Mouse (Mus musculus) midbrain, embryonic 15.5 days (tissue): ENCODE results near the gene Tpst2. TPM values are rescaled to one million over a fixed set of nuclear protein-coding genes. Genes with fewer than 3 reads are reported as not detected.

ENCODE experiments used
- ATAC-seq: fragments of 200-750 bp; cut with Nextera tagmentation; replicated peaks from 2 replicates; pipeline ENCODE4 v1.8.0; 2017; ENCODE audit warnings: moderate TSS enrichment
- H3K27ac ChIP-seq: fragments of 300-500 bp; sonication (generic); 2 replicates; pipeline ENCODE4 v1.5.1; 2015; ENCODE audit warnings: mild to moderate bottlenecking, inconsistent platforms
- H3K27me3 ChIP-seq: fragments of 300-500 bp; sonication (generic); replicated peaks from 2 replicates; pipeline ENCODE4 v1.6.1; 2015; ENCODE audit warnings: inconsistent platforms
- H3K36me3 ChIP-seq: fragments of 300-500 bp; sonication (generic); replicated peaks from 2 replicates; pipeline ENCODE4 v1.6.1; 2015; ENCODE audit warnings: inconsistent platforms
- H3K4me1 ChIP-seq: fragments of 300-500 bp; sonication (generic); 2 replicates; pipeline ENCODE4 v1.6.1; 2015; ENCODE audit warnings: inconsistent platforms
- H3K4me2 ChIP-seq: fragments of 300-500 bp; sonication (generic); 2 replicates; pipeline ENCODE4 v1.6.1; 2015; ENCODE audit warnings: inconsistent platforms, mild to moderate bottlenecking, moderate library complexity
- H3K4me3 ChIP-seq: fragments of 300-500 bp; sonication (generic); 2 replicates; pipeline ENCODE4 v1.5.1; 2015; ENCODE audit warnings: mild to moderate bottlenecking, inconsistent platforms
- H3K9ac ChIP-seq: fragments of 300-500 bp; sonication (generic); 2 replicates; pipeline ENCODE4 v1.6.1; 2015; ENCODE audit warnings: mild to moderate bottlenecking, inconsistent platforms
- H3K9me3 ChIP-seq: fragments of 300-500 bp; sonication (generic); 2 replicates; pipeline ENCODE4 v1.6.1; 2016; ENCODE audit warnings: inconsistent platforms
- WGBS: fragments of 180-500 bp; shearing (Covaris S2); methylation state at CpG from one replicate; pipeline ENCODE4 v1.1.7; 2015; ENCODE audit warnings: mixed read lengths; 5-methylcytosine and 5-hydroxymethylcytosine counted together
- polyA plus RNA-seq: library from polyadenylated mRNA; unstranded; fragments of >200 nt; fragmentation: Nextera tagmentation; extraction: Ambion mirVana; gene quantifications from 2 replicates; pipeline ENCODE4 v1.2.1, GENCODE M21; 2015

Tpst2 gene
- polyA plus RNA-seq, 1 experiment from 2014 or later: 29.4 TPM

DNA sequence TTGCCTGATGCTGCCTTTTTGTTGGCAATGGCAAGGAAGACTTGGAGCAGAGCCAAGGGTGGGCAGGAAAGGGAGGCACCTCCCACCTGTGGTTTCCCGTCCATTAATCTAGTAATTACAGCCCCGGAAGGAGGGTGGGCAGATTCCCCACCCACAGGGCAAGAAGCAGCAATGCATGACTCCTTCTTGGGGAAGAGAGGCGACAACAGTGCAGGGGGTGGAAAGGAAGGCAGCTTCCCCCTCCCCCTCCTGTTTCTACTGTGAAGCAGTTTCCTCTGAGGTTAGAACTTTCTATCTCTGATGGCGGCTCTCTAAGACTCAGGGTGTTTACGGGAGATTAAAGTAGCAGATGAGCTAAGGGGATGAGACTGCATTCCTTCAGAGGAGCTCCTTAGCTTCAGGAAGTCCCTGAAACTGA, 34.1 kb upstream of the Tpst2 start:
- Histone ChIP-seq H3K4me1 (peaks cover 16% of the 10 kb centered on the region), H3K27ac (no peak overlapping the region), H3K27me3 (no peaks in the 10 kb centered on the region), H3K9me3 (no peaks in the 10 kb centered on the region), H3K4me2 (no peak overlapping the region), H3K4me3 (no peak overlapping the region), H3K36me3 (no peaks in the 10 kb centered on the region), H3K9ac (no peak overlapping the region)
- no peak for ATAC-seq
- WGBS: 70% methylated on average over 5 of the region's 5 CpGs

DNA sequence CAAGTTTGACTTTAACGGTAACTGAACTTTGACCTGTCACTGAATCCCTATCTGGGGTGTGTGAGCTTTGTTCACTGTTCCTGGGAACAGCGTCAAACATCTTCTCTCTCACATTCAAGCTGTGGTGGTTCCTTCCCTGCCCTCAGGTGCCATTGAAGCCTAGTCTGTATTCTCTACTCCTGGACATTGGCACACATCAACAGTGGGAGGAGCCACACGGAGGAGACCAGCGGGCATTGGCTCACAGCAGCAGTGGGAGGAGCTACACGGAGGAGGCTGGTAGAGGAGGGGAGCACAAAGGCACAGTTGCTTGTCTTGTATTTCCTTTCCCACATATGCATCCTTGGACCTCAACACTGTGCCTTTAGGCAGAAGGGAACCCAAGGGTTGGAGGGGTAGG, 33.5 kb upstream of the Tpst2 start:
- Histone ChIP-seq H3K4me1 (peaks cover 10% of the 10 kb centered on the region), H3K36me3 (no peaks in the 10 kb centered on the region), H3K4me3 (no peak overlapping the region), H3K9me3 (no peaks in the 10 kb centered on the region), H3K9ac (no peak overlapping the region), H3K27ac (no peak overlapping the region), H3K27me3 (no peaks in the 10 kb centered on the region), H3K4me2 (no peak overlapping the region)
- 65% methylated on average over 5 of the region's 5 CpGs for WGBS
- no peak for ATAC-seq

DNA sequence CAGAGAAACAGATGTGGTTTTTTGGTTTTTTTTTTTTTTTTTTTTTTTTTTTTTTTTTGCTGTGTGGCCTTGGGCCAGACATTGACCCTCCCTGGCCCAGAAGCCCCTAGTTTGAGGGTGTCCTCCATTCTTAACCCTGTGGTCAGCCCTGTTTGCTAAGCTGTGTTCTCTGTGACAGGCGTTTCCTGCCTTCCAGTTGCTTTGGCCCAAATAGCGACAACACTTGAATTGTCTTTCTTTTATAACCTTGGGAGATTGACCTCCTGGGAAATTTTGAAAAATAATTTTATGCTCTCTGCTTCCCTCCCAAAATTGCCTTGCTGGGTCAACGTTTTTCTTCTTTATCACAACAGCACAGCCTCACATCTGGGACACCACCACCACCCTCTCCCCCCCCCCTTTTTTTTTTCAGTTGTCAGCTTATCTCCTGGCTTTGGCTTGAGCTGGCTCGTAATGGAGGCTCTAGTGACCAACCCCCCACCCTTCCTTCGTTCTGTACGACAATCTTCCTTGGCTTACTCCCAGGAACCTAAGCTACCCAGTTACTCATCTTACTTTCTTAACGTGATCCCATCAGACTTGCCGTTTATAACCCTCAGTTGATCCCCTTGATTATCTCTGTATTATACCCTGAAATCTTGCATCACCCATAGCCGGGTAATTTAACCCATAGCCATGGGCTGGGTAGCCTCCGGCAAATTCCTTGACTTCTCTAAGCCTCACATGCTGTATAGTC, 32.8 kb upstream of the Tpst2 start:
- no peaks in the 10 kb centered on the region for H3K9me3 ChIP-seq
- H3K4me1 ChIP-seq: peaks cover 6% of the 10 kb centered on the region
- no peaks in the 10 kb centered on the region for H3K27me3 ChIP-seq
- H3K9ac ChIP-seq: no peak overlapping the region
- no peak overlapping the region for H3K4me3 ChIP-seq
- H3K36me3 ChIP-seq: no peaks in the 10 kb centered on the region
- H3K27ac ChIP-seq: no peak overlapping the region
- no peak for ATAC-seq
- 67% methylated on average over 10 of the region's 10 CpGs for WGBS
- H3K4me2 ChIP-seq: no peak overlapping the region

DNA sequence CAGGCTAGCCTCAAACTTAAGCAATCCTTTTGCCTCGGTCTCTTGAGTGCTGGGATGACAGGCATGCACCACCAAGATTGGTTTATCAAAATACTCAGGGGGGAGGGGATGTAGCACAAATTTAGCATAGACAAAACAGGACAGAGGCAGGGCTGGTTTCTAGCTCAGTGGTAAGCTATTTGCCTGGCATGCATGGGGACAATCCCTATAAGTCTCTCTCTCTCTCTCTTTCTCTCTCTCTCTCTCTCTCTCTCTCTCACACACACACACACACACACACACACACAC, 32.3 kb upstream of the Tpst2 start:
- 75% methylated on average over 1 of the region's 1 CpGs for WGBS
- no peak for ATAC-seq
- H3K9ac ChIP-seq: no peak overlapping the region

DNA sequence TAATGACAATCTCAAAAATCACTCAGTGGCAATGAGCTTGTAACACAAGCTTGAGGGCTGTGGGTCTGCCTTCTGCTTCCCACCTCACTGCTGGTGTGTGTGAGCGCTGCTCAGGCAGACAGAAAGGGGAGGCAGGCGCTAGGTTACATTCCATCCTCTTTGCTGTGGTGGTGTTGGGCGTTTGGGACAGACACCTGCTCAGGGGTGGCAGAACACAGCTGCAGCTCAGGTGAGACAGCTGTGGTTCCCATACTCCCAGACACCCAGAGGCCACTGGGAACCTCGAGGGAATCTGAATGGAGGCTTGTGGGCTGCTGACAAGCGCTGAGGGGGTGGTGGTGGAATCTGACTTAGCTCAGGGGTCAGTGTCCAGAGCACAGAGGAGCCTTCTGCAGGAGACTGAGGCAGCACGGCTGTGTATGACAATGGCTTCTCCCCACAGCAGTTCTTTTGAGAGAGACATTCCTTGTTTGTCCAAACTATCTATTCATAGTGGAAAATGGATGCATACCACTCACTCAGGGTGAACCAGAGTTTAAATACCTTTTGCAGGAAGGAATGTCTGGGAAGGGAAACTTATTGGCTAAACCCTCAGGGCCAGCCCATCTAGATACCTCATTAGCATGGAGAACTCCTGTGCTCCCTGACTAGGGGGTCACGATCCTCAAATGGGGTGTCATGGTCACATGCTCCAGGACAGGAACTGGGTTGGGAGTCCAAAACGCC, 31.4 kb upstream of the Tpst2 start:
- H3K4me1 ChIP-seq: no peaks in the 10 kb centered on the region
- H3K4me2 ChIP-seq: no peak overlapping the region
- no peak overlapping the region for H3K27ac ChIP-seq
- H3K9me3 ChIP-seq: no peaks in the 10 kb centered on the region
- no peaks in the 10 kb centered on the region for H3K36me3 ChIP-seq
- no peaks in the 10 kb centered on the region for H3K27me3 ChIP-seq
- WGBS: 56% methylated on average over 8 of the region's 8 CpGs
- no peak overlapping the region for H3K4me3 ChIP-seq
- H3K9ac ChIP-seq: no peak overlapping the region
- ATAC-seq: no peak

More for the DNA sequence above, 32.3 kb upstream of the Tpst2 start:
- Histone ChIP-seq H3K4me1 (peaks cover under 1% of the 10 kb centered on the region; the same call in 1 of the 2 replicates), H3K4me3 (no peak overlapping the region), H3K27ac (no peak overlapping the region), H3K27me3 (no peaks in the 10 kb centered on the region), H3K9me3 (no peaks in the 10 kb centered on the region), H3K36me3 (no peaks in the 10 kb centered on the region), H3K4me2 (no peak overlapping the region)

DNA sequence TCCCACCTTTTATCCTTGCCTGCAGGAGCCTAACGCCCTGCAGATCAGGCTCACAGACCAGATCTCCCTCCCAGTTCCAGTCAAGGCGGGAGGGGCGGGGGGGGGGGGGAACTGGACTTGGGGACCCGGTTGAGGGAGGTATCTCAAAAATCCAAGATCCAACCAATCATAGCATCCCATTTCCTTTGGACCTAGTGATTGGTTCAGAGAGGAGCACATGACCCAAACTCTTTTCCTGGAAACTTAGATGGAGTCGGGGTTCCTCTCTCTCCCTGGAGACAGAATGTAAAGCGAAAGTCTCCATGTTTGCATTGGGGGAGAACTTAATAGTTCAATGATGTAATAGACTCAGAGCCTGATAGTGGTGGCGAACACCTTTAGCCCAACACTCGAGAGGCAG, 29.1 kb upstream of the Tpst2 start:
- Histone ChIP-seq H3K27ac (no peak overlapping the region), H3K4me1 (no peaks in the 10 kb centered on the region), H3K27me3 (no peaks in the 10 kb centered on the region), H3K9me3 (no peaks in the 10 kb centered on the region), H3K4me3 (no peak overlapping the region), H3K4me2 (no peak overlapping the region), H3K9ac (no peak overlapping the region), H3K36me3 (no peaks in the 10 kb centered on the region)
- no peak for ATAC-seq
- WGBS: 47% methylated on average over 8 of the region's 8 CpGs

DNA sequence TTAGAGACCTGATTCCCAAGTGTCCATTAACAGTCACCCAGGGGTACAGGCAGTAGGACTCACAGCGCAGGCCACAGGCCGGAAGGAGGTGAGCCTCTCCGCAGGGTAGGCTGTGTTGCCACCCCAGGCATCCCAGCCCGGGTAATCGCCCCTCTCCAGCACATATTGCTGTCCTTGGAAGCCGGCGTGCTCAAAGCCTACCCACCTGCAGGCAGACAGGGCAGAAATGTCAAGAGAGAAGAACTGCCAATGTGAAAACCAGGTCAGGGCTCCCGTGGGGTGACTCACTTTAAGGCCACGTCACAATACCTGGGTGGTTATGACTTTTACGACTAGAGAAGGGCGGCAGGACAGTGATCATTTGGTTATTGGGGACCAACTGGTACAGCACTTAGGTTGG, 27.4 kb upstream of the Tpst2 start:
- Histone ChIP-seq H3K4me2 (no peak overlapping the region), H3K36me3 (no peaks in the 10 kb centered on the region), H3K4me1 (0 out of 2 replicates have a peak, but pooled peaks cover 4% of the 10 kb centered on the region), H3K9me3 (no peaks in the 10 kb centered on the region), H3K27ac (no peak overlapping the region), H3K27me3 (no peaks in the 10 kb centered on the region), H3K9ac (no peak overlapping the region), H3K4me3 (no peak overlapping the region)
- 90% methylated on average over 11 of the region's 11 CpGs for WGBS
- ATAC-seq: no peak

DNA sequence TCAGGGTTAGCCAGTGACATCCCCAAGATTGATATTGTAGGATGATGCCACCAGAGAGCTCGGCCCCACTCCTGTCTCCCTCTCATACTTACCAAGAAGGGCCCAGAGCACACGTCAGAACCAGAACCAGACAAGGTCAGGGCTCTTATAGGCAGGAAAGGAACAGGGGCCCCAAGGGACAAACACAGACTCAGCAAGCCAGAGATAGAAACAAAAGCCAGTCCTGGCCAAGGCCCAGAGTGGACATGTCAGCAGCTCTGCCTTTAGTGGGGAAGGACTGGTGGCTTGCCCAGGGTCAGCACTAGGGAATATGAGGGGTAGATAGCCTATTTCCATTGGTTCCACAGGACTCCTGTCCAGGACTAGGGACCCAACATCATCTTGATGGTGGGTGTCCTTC, 24.1 kb upstream of the Tpst2 start, which contains the start of gene Cryba4:
Gene Cryba4, minus strand, starts transcription at position 119 of the 400 bp plus-strand sequence.
- Histone ChIP-seq H3K9me3 (no peaks in the 10 kb centered on the region), H3K4me2 (no peak within 1 kb of the TSS), H3K9ac (no peak within 1 kb of the TSS), H3K27ac (no peak within 1 kb of the TSS), H3K4me1 (0 out of 2 replicates have a peak, but pooled peaks cover 4% of the 10 kb centered on the region), H3K36me3 (no peaks in the 10 kb centered on the region), H3K4me3 (no peak within 1 kb of the TSS), H3K27me3 (no peaks in the 10 kb centered on the region)
- WGBS: 73% methylated on average over 2 of the region's 2 CpGs
- ATAC-seq: no peak

DNA sequence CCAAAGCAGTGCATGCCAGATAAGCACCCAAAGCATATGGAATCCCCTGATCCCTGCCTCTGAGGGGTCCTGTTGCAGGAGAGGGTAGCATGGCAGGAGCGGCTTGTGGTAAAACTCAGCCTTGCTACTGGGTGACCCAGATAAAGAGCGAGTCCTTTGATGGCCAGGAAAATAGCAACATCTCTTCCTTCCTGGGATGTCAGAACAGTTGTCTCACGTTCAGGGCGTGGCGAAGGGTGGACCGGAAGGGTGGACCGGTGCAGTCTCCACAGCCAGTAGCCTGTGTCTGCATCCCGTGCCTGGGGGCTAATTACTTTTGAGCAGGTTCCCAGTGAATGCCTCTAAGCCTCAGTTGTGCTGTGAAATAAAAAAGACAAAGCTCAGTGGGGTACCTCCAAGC, 23.3 kb upstream of the Tpst2 start:
- 0 out of 2 replicates have a peak, but pooled peaks cover 4% of the 10 kb centered on the region for H3K4me1 ChIP-seq
- WGBS: 24% methylated on average over 8 of the region's 8 CpGs
- H3K9ac ChIP-seq: no peak overlapping the region
- H3K27me3 ChIP-seq: no peaks in the 10 kb centered on the region
- ATAC-seq: no peak
- no peak overlapping the region for H3K4me2 ChIP-seq
- H3K36me3 ChIP-seq: no peaks in the 10 kb centered on the region
- H3K4me3 ChIP-seq: no peak overlapping the region
- no peaks in the 10 kb centered on the region for H3K9me3 ChIP-seq
- H3K27ac ChIP-seq: no peak overlapping the region

DNA sequence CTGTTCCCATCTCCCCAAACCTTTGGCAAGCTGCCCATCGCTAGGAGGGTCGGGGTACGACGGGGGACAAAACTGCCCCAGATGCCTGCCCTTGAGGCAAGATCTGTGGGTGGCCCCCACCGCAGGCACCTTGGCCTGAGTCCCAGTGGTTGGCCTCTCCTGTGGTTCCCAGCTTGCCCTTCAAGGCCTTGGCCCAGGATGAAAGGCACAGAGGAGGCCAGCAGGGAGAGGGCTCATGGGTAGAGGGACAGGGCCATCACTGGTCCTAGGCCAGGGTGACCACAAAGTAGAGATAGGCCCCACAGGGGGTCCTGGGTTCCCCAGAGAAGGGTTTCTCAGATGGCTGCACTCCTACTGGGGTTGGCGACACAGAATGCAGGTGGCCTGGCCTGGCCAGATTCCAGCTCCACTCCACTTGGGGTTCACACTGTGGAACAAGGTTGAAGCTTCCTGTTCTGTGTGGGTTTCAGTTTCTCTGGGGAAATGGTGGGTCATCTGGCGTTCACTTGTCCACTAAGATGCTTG, 22.1 kb upstream of the Tpst2 start:
- no peak overlapping the region for H3K27ac ChIP-seq

DNA sequence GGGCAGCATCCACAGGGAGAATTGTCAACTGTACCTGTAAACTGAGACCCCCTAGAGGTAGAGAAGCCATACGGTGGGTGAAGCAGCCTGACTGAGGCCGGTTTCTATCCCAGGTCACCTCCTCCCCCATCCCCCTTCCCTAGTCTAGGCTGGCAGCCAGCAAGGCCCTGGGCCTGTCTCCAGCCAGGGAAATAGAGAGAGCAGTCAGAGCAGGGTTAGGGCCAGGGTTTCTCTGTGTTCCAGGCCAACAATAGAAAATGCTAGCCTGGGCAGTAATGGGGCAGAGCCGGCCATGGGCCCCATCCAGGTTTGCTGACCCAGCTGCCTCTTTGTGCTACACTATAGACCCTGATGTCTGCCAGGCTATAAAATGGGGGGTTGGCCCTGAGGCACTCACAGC, 21.1 kb upstream of the Tpst2 start, which contains the start of gene Crybb1:
Gene Crybb1, plus strand, starts transcription at position 390 of the 400 bp plus-strand sequence.
- Histone ChIP-seq H3K9me3 (no peaks in the 10 kb centered on the region), H3K27ac (no peak within 1 kb of the TSS), H3K9ac (no peak within 1 kb of the TSS), H3K4me2 (no peak within 1 kb of the TSS), H3K4me3 (no peak within 1 kb of the TSS), H3K27me3 (no peaks in the 10 kb centered on the region), H3K4me1 (0 out of 2 replicates have a peak, but pooled peaks cover 4% of the 10 kb centered on the region), H3K36me3 (no peaks in the 10 kb centered on the region)
- no peak for ATAC-seq
- 43% methylated on average over 3 of the region's 3 CpGs for WGBS

More for the DNA sequence above, 22.1 kb upstream of the Tpst2 start:
- Histone ChIP-seq H3K27me3 (no peaks in the 10 kb centered on the region), H3K36me3 (no peaks in the 10 kb centered on the region), H3K9ac (no peak overlapping the region), H3K4me3 (no peak overlapping the region), H3K4me1 (0 out of 2 replicates have a peak, but pooled peaks cover 4% of the 10 kb centered on the region), H3K9me3 (no peaks in the 10 kb centered on the region), H3K4me2 (no peak overlapping the region)
- WGBS: 65% methylated on average over 7 of the region's 7 CpGs
- ATAC-seq: no peak

DNA sequence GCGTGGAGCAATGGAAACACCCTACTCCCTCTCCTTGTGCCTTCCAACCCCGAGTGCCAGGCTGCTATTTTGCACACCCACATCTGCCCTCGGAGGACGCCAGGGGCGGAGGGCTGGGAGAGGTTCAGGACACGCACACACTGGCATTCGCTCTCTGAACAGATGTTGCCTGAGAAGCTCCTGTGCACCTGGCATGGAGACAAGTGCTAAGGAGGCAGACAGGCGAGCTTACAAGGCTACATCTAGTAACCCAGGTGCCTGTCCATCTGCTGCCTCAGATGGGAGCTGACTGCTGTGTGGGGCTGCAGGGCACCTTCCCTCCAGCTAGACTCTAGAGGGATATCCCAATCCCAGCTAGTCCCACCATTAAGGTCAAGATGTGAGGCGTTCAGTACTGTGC, 20.0 kb upstream of the Tpst2 start:
- Histone ChIP-seq H3K4me2 (no peak overlapping the region), H3K4me3 (no peak overlapping the region), H3K27me3 (no peaks in the 10 kb centered on the region), H3K9ac (no peak overlapping the region), H3K36me3 (no peaks in the 10 kb centered on the region), H3K9me3 (no peaks in the 10 kb centered on the region), H3K27ac (no peak overlapping the region), H3K4me1 (0 out of 2 replicates have a peak, but pooled peaks cover 4% of the 10 kb centered on the region)
- WGBS: 82% methylated on average over 9 of the region's 9 CpGs
- ATAC-seq: no peak
